Mouse (Mus musculus) midbrain, embryonic 10.5 days (tissue): ENCODE measurements around the gene E2f8. TPM values are rescaled to one million over a fixed set of nuclear protein-coding genes. Genes with fewer than 3 reads are reported as not detected.

Source experiments
- DNase-seq: peaks from one replicate; pipeline ENCODE4 v3.0.0-alpha.2; 2017; ENCODE audit warnings: low spot score
- H3K27ac ChIP-seq: fragments of 300-500 bp; sonication (generic); replicated peaks from 2 replicates; pipeline ENCODE4 v1.5.1; 2016; ENCODE audit warnings: mild to moderate bottlenecking
- H3K27me3 ChIP-seq: fragments of 300-500 bp; sonication (generic); 2 replicates; pipeline ENCODE4 v1.6.1; 2016; ENCODE audit warnings: low read depth, mild to moderate bottlenecking; ENCODE audit not compliant: poor library complexity, severe bottlenecking
- H3K36me3 ChIP-seq: fragments of 300-500 bp; sonication (generic); 2 replicates; pipeline ENCODE4 v1.6.1; 2016; ENCODE audit warnings: mild to moderate bottlenecking, moderate library complexity
- H3K4me1 ChIP-seq: fragments of 300-500 bp; sonication (generic); 2 replicates; pipeline ENCODE4 v1.6.1; 2016
- H3K4me3 ChIP-seq: fragments of 300-500 bp; sonication (generic); 2 replicates; pipeline ENCODE4 v1.5.1; 2016; ENCODE audit warnings: mild to moderate bottlenecking, moderate library complexity
- H3K9me3 ChIP-seq: fragments of 300-500 bp; sonication (generic); replicated peaks from 2 replicates; pipeline ENCODE4 v1.6.1; 2016; ENCODE audit warnings: mild to moderate bottlenecking
- WGBS: fragments of 180-500 bp; shearing (Covaris S2); methylation state at CpG from one replicate; pipeline ENCODE4 v1.1.7; 2016; 5-methylcytosine and 5-hydroxymethylcytosine counted together
- polyA plus RNA-seq: library from polyadenylated mRNA; unstranded; fragments of >200 nt; fragmentation: Nextera tagmentation; extraction: Ambion mirVana; gene quantifications from 2 replicates; pipeline ENCODE4 v1.2.1, GENCODE M21; 2016

Gene E2f8
- polyA plus RNA-seq, 1 experiment from 2014 or later = 17.1 TPM

DNA sequence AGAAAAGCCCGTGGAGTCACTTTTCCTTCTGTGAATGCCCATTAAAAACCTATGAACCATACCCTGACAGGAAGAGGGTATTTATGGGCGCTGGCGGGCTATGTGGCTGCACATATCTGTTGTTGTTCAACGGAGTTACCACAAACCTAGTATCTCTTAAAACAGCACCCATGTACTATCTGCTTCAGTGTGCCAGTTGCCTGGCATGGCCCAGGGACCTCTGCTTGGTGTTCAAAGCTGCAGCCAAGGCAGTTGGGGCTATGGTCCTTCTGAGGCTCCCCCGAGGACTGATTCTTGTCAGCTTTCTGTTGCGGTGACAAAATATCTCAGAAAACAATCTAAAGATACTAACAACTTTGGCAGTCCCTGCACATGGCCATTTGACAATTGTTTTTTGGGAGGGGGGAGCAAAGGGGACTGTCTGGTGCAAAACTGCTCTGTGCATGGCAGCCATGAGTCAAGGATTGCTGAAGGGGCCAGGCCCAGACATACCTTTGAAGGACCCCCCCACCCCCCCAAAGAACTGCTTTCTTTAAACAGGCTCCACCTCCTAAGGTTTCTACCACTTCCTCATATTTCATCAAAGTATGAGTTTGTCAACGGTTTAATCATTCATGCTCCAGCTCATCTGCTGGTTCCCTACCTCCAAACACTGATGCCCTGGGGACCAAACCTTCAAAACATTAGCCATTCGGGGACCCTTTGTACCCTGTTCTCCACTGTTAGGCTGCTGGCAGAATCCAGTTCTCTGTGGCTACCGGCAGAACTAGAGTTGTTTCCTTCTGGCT lies 16.5 kb downstream of the E2f8 start:
- WGBS = 97% methylated on average over 9 of the region's 9 CpGs
- no peak for DNase-seq
- no peak overlapping the region for H3K27ac ChIP-seq
- peaks cover 78% of the 10 kb centered on the region for H3K36me3 ChIP-seq
- no peak overlapping the region for H3K4me3 ChIP-seq
- no peaks in the 10 kb centered on the region for H3K9me3 ChIP-seq
- no peaks in the 10 kb centered on the region for H3K4me1 ChIP-seq
- H3K27me3 ChIP-seq = no peaks in the 10 kb centered on the region

DNA sequence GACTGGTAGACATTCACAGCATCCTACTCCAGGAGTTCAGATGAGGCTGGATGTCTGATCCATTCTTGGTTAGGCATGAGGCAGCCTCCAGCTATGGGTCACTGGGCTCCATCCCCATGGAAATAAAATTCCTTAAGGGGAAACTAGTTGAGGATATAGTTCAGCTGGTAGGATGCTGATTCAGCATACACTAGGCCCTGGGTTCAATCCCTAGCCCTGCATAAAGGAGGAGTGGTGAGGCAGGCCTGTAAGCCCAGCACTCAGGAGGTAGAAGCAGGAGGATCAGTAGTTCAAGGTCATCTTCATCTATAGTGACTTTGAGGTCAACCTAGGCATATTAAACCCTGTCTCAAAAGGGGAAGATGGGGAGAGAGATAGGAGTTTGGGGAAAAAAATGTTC lies 17.2 kb downstream of the E2f8 start:
- H3K4me1 ChIP-seq = no peaks in the 10 kb centered on the region
- no peak for DNase-seq
- H3K36me3 ChIP-seq = peaks cover 71% of the 10 kb centered on the region
- H3K4me3 ChIP-seq = no peak overlapping the region
- no peak overlapping the region for H3K27ac ChIP-seq
- no peaks in the 10 kb centered on the region for H3K27me3 ChIP-seq
- no peaks in the 10 kb centered on the region for H3K9me3 ChIP-seq

DNA sequence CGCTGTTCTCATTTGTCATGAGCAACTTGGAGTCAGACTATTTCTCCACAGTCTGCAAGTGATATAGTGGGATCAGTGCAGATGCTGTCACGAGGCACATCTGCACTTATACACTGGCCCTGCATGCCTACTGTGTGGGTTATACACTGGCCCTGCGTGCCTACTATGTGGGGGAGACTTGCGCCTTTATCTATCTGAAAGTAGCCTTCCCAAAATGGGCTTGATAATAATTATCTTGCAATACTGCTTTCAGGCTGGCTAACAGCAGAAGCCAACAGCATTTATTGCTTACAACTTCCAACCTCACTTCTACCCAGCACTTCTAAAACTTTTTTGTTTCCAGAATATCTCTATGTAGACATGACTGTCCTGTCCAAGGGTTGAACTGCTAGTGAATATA lies 19.6 kb downstream of the E2f8 start:
- 96% methylated on average over 4 of the region's 4 CpGs for WGBS

DNA sequence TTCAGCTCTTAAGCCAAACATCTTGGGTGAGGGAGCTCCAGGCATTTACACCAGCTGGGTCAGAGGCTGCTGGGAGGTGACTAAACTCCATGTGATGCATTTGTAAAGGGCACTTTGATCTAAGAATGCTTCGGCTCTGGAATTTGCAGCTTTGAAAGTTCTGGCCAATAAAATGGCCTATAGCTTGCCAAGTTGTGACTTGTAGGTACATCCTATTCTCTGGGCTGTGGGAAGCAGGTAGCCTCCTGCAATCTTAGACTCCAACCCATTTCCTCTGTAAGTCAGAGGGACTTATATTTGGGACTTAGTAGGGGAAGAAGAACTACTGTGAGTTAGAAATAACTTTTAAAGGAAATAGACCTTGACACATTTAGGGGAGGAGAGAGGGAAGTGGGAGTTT lies 20.4 kb downstream of the E2f8 start:
- no peak for DNase-seq
- H3K27ac ChIP-seq = no peak overlapping the region
- peaks cover 39% of the 10 kb centered on the region for H3K36me3 ChIP-seq
- no peaks in the 10 kb centered on the region for H3K9me3 ChIP-seq
- 70% methylated on average over 1 of the region's 1 CpGs for WGBS
- H3K4me1 ChIP-seq = no peaks in the 10 kb centered on the region
- H3K27me3 ChIP-seq = no peaks in the 10 kb centered on the region
- no peak overlapping the region for H3K4me3 ChIP-seq

More for the DNA sequence above, 19.6 kb downstream of the E2f8 start:
- no peaks in the 10 kb centered on the region for H3K27me3 ChIP-seq
- no peaks in the 10 kb centered on the region for H3K9me3 ChIP-seq
- no peak overlapping the region for H3K4me3 ChIP-seq
- no peak for DNase-seq
- H3K4me1 ChIP-seq = no peaks in the 10 kb centered on the region
- H3K27ac ChIP-seq = no peak overlapping the region
- peaks cover 47% of the 10 kb centered on the region for H3K36me3 ChIP-seq

DNA sequence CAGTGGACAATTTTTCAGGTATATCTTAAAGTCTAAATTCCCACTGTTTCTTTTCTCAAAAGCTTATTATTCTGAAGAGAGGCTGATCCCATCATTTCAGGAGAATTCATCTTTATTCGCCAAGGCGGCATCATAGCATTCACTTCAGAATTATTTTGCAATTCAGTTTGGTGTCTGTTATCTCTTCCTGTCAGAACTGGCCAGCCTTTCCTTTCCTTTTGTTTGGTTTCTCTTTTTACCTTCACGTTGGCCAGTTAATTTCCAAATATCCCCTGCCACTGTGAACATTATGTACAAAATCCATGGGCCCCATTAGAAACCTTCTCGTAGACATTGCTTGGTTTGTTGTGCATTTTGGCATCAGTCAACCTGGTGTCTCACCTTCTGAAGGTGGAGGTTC lies 22.0 kb downstream of the E2f8 start:
- DNase-seq = no peak
- 93% methylated on average over 4 of the region's 4 CpGs for WGBS
- Histone ChIP-seq H3K27me3 (peaks cover 3% of the 10 kb centered on the region; the same call in 1 of the 2 replicates), H3K4me3 (no peak overlapping the region), H3K4me1 (no peaks in the 10 kb centered on the region), H3K9me3 (no peaks in the 10 kb centered on the region), H3K36me3 (peaks cover 23% of the 10 kb centered on the region), H3K27ac (no peak overlapping the region)

DNA sequence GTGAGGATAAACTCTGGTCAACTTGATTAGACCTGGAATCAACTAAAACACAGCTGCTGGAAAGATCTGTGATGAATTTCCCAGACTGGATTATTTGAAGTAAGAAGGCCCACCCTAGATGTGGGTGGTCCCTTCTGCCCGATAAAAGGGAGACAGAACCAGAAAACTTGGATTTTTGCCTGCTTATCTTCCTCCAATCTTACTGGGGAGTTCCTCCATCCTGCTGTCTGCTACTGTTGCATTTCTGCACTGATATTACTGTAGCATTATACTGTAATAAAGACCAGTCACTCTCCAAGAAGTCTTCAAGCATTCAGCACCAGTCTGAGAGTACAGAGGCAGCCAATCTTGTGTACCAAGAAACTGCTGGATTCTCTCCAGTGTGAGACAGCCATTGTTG lies 23.1 kb downstream of the E2f8 start:
- Histone ChIP-seq H3K9me3 (no peaks in the 10 kb centered on the region), H3K4me3 (no peak overlapping the region), H3K27me3 (peaks cover 8% of the 10 kb centered on the region; the same call in 1 of the 2 replicates), H3K27ac (no peak overlapping the region), H3K36me3 (peaks cover 14% of the 10 kb centered on the region; the same call in 1 of the 2 replicates), H3K4me1 (no peaks in the 10 kb centered on the region)
- no peak for DNase-seq
- 88% methylated on average over 1 of the region's 1 CpGs for WGBS

DNA sequence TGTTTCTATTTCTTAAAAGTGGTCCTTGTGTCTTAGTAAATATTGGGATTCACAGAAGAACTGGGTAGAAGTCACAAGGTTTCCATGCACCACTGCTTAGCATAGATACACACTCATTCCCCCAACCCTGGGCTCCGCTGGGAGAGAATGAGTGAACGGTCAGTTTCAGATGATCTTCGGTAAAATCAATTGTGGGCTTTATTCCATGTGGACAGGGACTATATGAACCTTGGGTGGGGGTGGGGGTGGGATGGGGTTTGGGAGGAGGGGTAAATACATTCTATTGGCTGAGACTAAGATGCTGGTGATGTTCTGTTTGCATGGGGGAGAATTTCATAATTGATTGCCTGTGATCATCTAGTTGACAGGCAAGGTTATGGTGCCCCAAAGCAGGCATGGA lies 25.9 kb downstream of the E2f8 start:
- DNase-seq = no peak
- Histone ChIP-seq H3K4me1 (0 out of 2 replicates have a peak, but pooled peaks cover 3% of the 10 kb centered on the region), H3K27ac (no peak overlapping the region), H3K9me3 (no peaks in the 10 kb centered on the region), H3K4me3 (no peak overlapping the region), H3K27me3 (peaks cover 9% of the 10 kb centered on the region; the same call in 1 of the 2 replicates), H3K36me3 (0 out of 2 replicates have a peak, but pooled peaks cover 2% of the 10 kb centered on the region)
- WGBS = 90% methylated on average over 3 of the region's 3 CpGs

DNA sequence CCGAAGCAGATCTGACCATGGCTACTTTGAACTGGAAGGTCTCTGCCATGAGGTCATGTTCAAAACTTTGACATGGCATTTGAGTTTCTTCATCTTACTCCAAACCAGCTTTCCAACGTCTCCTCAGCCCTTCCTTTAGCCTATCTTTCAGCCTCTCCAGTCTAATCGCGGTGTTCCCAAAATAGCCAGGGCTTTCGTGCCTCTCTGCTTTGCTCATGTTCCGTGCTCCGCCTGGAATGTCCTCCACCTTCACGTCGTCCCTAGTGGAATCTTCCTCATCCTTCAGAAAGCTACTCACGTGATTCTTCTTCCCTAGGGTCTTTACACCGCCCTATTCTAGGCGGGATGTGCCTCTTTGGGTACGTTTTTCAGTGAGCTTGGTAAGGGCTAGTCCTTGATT lies 27.9 kb downstream of the E2f8 start:
- Histone ChIP-seq H3K4me3 (no peak overlapping the region), H3K27me3 (peaks cover 9% of the 10 kb centered on the region; the same call in 1 of the 2 replicates), H3K4me1 (peaks cover 4% of the 10 kb centered on the region; the same call in 1 of the 2 replicates), H3K27ac (no peak overlapping the region), H3K36me3 (no peaks in the 10 kb centered on the region), H3K9me3 (no peaks in the 10 kb centered on the region)
- WGBS = 88% methylated on average over 13 of the region's 13 CpGs
- no peak for DNase-seq

DNA sequence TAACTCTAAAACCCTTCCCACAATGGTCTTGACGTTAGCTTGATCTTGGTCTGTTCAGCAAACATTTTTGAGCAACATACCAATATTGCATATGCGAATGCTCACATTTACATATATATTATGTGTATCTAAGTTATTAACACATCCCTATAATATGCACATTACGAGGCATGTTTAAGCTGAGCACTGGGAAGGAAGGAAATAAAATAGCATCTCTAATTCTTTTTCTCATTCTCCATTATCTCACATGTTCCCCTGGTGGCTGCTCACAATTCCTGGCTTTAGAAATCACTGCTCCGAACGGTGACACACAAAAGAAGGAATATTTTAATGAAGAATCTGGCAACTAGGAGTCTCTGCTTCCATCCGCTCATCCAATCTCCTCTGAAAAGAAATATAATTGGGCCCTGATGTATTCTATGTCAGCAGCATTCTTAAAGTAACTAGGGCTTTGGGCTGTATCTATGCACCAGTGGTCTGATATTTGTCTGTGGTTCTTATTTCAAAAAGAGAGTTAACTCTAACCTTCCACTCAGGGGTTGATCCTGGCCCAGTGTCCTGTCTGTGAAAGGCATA lies 29.8 kb downstream of the E2f8 start:
- peaks cover 13% of the 10 kb centered on the region for H3K4me1 ChIP-seq
- H3K27ac ChIP-seq = no peak overlapping the region
- no peak for DNase-seq
- peaks cover 26% of the 10 kb centered on the region for H3K27me3 ChIP-seq
- WGBS = 74% methylated on average over 6 of the region's 6 CpGs
- H3K9me3 ChIP-seq = no peaks in the 10 kb centered on the region
- H3K36me3 ChIP-seq = no peaks in the 10 kb centered on the region
- H3K4me3 ChIP-seq = no peak overlapping the region

DNA sequence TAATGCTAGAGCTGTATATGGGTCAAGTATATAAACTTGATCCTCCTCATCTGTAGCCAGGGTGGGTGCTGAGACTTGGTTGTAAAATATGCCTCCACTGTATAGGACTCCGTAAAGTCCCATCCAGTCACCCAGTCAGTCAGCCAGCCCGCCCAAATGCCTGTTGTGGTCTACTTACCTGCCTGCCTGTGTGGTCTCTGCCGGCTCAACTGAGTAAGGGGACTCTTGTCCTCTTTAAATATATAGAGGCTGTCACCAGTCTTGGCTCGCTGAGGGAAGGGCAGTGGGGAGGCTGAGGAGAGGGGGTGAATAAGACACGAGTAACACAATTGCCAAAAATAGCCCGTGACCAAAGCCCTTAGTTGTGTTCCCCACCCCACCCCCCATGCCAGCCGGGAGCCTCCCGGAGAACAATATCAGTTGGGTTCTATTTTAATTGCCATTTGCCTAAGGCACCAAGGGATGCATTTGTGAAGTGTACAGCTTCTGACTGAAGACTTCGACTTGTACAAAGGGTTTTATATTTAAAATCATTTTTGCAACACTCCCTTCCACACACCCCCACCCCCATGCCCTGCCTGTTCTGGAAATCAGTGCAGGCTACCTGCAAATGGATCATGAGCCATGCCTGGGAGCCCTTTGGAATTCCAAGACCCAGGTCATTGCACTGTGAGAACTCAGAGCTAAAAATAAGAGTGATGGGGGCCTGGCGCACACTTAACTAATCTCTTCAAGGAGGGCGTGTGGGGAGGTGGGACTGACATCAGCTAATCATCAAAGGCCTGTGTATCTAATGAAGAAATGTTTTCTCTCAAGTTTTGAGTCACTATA lies 33.4 kb downstream of the E2f8 start, which contains the start of gene Csrp3:
Gene Csrp3, minus strand, starts transcription at position 214 of the 831 bp plus-strand sequence.
- 67% methylated on average over 11 of the region's 11 CpGs for WGBS
- no peak within 1 kb of the TSS for H3K4me3 ChIP-seq
- no peak within 1 kb of the TSS for H3K27ac ChIP-seq
- no peaks in the 10 kb centered on the region for H3K9me3 ChIP-seq
- DNase-seq = no peak
- H3K27me3 ChIP-seq = peaks cover 51% of the 10 kb centered on the region
- no peaks in the 10 kb centered on the region for H3K36me3 ChIP-seq
- H3K4me1 ChIP-seq = peaks cover 13% of the 10 kb centered on the region

DNA sequence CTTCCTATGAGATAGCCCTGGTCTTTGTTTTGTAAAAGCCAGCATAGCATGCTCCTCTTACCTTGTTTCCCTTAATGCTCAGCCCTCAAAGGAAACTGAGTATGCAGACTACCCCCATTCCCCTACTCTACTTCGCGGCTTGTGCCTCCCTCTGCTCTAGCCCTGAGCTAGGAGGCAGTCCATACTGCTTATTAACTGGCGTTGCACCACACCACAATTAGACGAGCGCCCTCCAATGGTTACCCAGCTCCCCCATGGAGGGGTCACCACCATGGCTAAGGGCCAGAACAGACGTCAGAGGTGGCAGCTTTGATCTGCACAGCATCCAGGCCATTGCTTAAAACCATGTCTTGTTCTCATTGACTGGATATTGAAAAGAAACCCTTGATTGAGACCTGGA lies 34.6 kb downstream of the E2f8 start:
- Histone ChIP-seq H3K4me1 (peaks cover 13% of the 10 kb centered on the region), H3K27ac (no peak overlapping the region), H3K27me3 (peaks cover 63% of the 10 kb centered on the region), H3K4me3 (no peak overlapping the region), H3K9me3 (no peaks in the 10 kb centered on the region), H3K36me3 (no peaks in the 10 kb centered on the region)
- no peak for DNase-seq
- WGBS = 59% methylated on average over 6 of the region's 6 CpGs

DNA sequence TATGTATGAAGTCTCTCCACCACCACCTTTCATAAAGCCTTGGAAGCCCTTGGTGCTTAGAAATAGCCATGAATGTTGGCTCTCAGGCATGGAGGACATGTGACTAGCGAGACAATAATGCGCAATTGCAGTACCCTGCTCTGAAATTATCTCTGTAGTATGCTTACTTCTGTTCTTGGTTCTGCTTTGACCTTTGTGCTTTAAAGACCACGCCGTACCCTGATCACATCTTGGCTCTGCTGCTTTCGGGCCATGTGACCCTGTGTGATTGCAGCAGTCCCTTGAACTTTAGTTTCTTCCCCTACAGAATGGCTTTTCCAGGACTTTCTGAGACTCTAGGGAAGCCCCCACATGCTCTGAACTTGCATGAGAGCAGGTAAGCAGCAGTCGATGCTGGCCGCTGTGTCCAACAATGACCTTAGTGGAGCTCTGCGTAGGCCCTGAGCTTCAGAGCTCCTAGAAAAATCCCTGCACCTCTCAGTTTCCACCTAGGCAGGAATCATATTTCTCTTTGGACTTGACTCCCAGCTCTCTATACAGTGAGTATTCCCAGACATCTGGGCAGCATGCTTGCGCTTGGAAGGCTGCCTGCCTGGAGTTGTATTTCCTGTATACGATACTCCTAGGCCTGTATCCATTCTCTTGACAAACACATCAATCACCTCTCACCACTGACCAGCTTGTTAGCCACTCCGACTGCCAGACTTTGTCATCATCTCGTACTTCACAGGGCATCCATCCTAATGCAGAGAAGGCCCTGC lies 36.0 kb downstream of the E2f8 start:
- no peak overlapping the region for H3K4me3 ChIP-seq
- no peak for DNase-seq
- H3K36me3 ChIP-seq = no peaks in the 10 kb centered on the region
- peaks cover 77% of the 10 kb centered on the region for H3K27me3 ChIP-seq
- peaks cover 10% of the 10 kb centered on the region for H3K4me1 ChIP-seq
- H3K27ac ChIP-seq = no peak overlapping the region
- H3K9me3 ChIP-seq = no peaks in the 10 kb centered on the region
- WGBS = 91% methylated on average over 12 of the region's 12 CpGs
